Mouse (Mus musculus) G1E (cell line): ENCODE data around the gene N4bp1. TPM values are rescaled to one million over a fixed set of nuclear protein-coding genes. Genes with fewer than 3 reads are reported as not detected.

Experiments
- ATAC-seq: 2 replicates; pipeline ENCODE4 v1.8.0; 2016; ENCODE audit warnings: mild to moderate bottlenecking; ENCODE audit not compliant: insufficient number of reproducible peaks, poor library complexity, low FRiP score, severe bottlenecking; ENCODE audit errors: extremely low read depth
- DNase-seq: peaks from one replicate; pipeline ENCODE4 v3.0.0; 2012; ENCODE audit warnings: low spot score
- H3K27me3 ChIP-seq: 2 replicates; pipeline ENCODE4 v1.6.1; 2012; ENCODE audit warnings: mild to moderate bottlenecking, low read length, inconsistent platforms; ENCODE audit not compliant: insufficient read depth
- H3K36me3 ChIP-seq: replicated peaks from 2 replicates; pipeline ENCODE3; 2012; ENCODE audit warnings: mild to moderate bottlenecking, inconsistent platforms
- H3K4me1 ChIP-seq: 2 replicates; pipeline ENCODE4 v1.6.1; 2012; ENCODE audit warnings: low read depth, low read length, inconsistent platforms, mixed read lengths; ENCODE audit not compliant: insufficient read depth
- H3K4me3 ChIP-seq: 2 replicates; pipeline ENCODE4 v1.5.1; 2012; ENCODE audit warnings: low read depth, mild to moderate bottlenecking, inconsistent platforms, low read length, moderate library complexity, mixed read lengths
- H3K9me3 ChIP-seq: replicated peaks from 2 replicates; pipeline ENCODE4 v1.6.1; 2012; ENCODE audit warnings: inconsistent platforms
- CTCF ChIP-seq: IDR thresholded peaks from 2 replicates; pipeline ENCODE4 v1.5.1; 2012; ENCODE audit warnings: low read depth, low read length, inconsistent platforms, mixed read lengths
- GATA1 ChIP-seq: IDR thresholded peaks from 2 replicates; pipeline ENCODE4 v1.6.1; 2012; ENCODE audit warnings: borderline replicate concordance, low read length, inconsistent platforms, mixed read lengths
- GATA2 ChIP-seq: IDR thresholded peaks from 2 replicates; pipeline ENCODE4 v1.6.1; 2012; ENCODE audit warnings: low read depth, low read length, inconsistent platforms, borderline replicate concordance
- POLR2AphosphoS5 ChIP-seq: IDR thresholded peaks from 2 replicates; pipeline ENCODE4 v1.6.1; 2012; ENCODE audit warnings: low read depth, low read length, inconsistent platforms; ENCODE audit not compliant: insufficient replicate concordance
- TAL1 ChIP-seq: conservative IDR thresholded peaks from 2 replicates; pipeline ENCODE4 v1.6.1; 2012; ENCODE audit warnings: low read depth, low read length, inconsistent platforms, mixed read lengths
- polyA plus RNA-seq: library from polyadenylated mRNA; stranded (reverse); fragments of >175 nt; gene quantifications from 2 replicates; pipeline ENCODE4 v1.2.3, GENCODE M21; 2012
- total RNA-seq, 2 experiments: library from RNA; stranded (forward) in 1 of 2; stranded (reverse) in 1 of 2; fragments of 200-1000 nt in 1 of 2; fragments of >200 nt in 1 of 2; fragmentation: Nextera tagmentation in 1 of 2; gene quantifications; 2 replicates each; pipeline ENCODE4 v1.2.3; 2014 to 2017

Gene N4bp1
- total and polyA plus RNA-seq, 3 experiments, result 11.4 to 30.1 (median 17.2) TPM

- Histone ChIP-seq H3K36me3 (peaks cover 51% of the 10 kb centered on the region), H3K9me3 (no peaks in the 10 kb centered on the region), H3K27me3 (no peaks in the 10 kb centered on the region), H3K4me1 (peaks cover 8% of the 10 kb centered on the region), H3K4me3 (no peak overlapping the region)
- TF ChIP-seq GATA1, result no peak
- TF ChIP-seq CTCF, result no peak
- TF ChIP-seq GATA2, result no peak
- no peak for TF ChIP-seq POLR2AphosphoS5
- no peak for TF ChIP-seq TAL1
- ATAC-seq (no peak), DNase-seq (no peak)
These were observed 20.3 kb downstream of the N4bp1 start for GRCm38 (mm10) chr8:86864764-86865163.

DNA sequence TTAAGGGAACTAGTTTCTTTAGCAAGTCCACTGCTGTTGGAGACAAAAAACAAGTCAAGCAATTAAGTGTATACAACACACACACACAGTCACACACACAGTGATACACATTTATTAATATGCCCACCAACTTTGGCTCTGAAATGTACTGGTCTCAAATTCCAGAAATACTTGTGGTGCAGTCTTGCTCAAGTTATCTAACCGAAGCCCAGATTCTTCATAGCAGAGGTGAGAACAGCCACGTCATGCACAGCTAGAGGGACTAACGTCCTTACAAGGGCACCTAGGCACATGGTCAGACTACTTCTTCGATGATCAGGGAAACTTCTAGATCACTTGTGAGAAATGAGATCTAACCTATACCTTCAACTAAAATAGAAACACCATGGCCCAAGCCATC is 22.2 kb downstream of the N4bp1 start:
- no peak for DNase-seq
- Histone ChIP-seq H3K9me3 (no peaks in the 10 kb centered on the region), H3K4me1 (peaks cover 3% of the 10 kb centered on the region), H3K4me3 (no peak overlapping the region), H3K27me3 (no peaks in the 10 kb centered on the region), H3K36me3 (peaks cover 60% of the 10 kb centered on the region)
- TF ChIP-seq POLR2AphosphoS5 (no peak), GATA2 (no peak), CTCF (no peak), TAL1 (no peak), GATA1 (no peak)
- no peak for ATAC-seq

DNA sequence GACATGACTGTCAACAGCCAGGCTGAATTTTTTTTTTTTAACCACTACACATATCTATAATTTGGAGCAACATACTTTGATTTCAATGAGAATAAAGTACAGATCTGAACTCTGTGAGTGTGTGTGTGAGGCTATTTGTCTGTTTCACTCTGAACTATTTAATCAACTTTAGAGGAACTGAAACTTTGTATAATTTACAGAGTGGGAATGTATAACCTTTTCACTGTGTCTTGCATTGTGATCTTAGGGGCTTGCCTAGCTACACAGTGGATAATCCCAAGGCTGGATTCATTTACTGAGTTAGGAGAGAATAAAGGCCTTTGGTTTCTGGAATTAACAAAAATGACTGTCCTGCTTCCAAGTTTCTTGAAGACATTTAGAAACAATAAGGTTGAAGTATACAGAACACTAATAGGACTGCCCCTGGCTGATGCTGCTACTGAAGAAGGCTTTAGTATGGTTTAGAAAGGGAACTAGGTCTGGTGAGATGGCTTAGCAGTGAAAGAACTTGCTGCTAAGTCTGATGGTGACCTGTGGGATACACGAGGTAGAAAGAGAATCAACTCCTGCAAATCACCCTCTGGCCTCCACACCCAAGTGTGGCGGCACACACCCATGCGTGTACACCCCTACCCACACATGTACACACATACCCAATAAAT is 22.8 kb downstream of the N4bp1 start:
- TF ChIP-seq TAL1 (no peak), GATA1 (no peak), POLR2AphosphoS5 (no peak), GATA2 (no peak), CTCF (no peak)
- ATAC-seq, result no peak
- Histone ChIP-seq H3K36me3 (peaks cover 62% of the 10 kb centered on the region), H3K9me3 (no peaks in the 10 kb centered on the region), H3K27me3 (no peaks in the 10 kb centered on the region), H3K4me3 (no peak overlapping the region), H3K4me1 (peaks cover 3% of the 10 kb centered on the region)
- DNase-seq, result no peak

GRCm38 (mm10) chr8:86861516-86861915 is 23.5 kb downstream of the N4bp1 start:
- Histone ChIP-seq H3K4me3 (no peak overlapping the region), H3K27me3 (no peaks in the 10 kb centered on the region), H3K36me3 (peaks cover 60% of the 10 kb centered on the region), H3K4me1 (peaks cover 3% of the 10 kb centered on the region), H3K9me3 (no peaks in the 10 kb centered on the region)
- no peak for TF ChIP-seq POLR2AphosphoS5
- no peak for TF ChIP-seq GATA1
- no peak for TF ChIP-seq GATA2
- no peak for TF ChIP-seq TAL1
- TF ChIP-seq CTCF, result no peak
- ATAC-seq (no peak), DNase-seq (no peak)

- no peaks in the 10 kb centered on the region for H3K4me1 ChIP-seq
- H3K27me3 ChIP-seq, result no peaks in the 10 kb centered on the region
- no peaks in the 10 kb centered on the region for H3K9me3 ChIP-seq
- no peak for TF ChIP-seq TAL1
- TF ChIP-seq GATA2, result no peak
- no peak for TF ChIP-seq POLR2AphosphoS5
- TF ChIP-seq CTCF, result no peak
- H3K4me3 ChIP-seq, result no peak overlapping the region
- DNase-seq, result no peak
- H3K36me3 ChIP-seq, result peaks cover 89% of the 10 kb centered on the region
- no peak for ATAC-seq
These were observed 28.8 kb downstream of the N4bp1 start for GRCm38 (mm10) chr8:86856248-86856647.

DNA sequence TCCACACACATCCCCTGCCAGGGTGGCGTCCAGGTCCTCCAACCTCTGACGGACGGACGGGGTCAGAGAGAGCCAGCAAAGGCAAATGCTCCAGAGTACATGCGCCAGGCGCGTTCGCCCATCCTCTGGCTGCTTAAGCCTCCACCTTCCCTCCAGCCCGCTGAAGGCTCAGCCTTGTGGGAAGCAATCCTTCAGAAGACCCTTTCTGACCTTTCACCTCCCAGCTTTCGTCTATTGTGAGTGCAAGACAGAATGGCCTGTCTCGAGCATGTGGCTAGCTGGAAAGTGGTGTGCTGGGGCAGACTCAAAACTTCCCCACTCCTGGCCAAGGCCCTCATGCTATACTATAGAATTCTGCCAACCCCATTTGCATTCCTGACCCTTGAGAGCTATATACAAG is 30.4 kb downstream of the N4bp1 start:
- Histone ChIP-seq H3K27me3 (no peaks in the 10 kb centered on the region), H3K4me3 (no peak overlapping the region), H3K36me3 (peaks cover 88% of the 10 kb centered on the region), H3K9me3 (no peaks in the 10 kb centered on the region), H3K4me1 (no peaks in the 10 kb centered on the region)
- TF ChIP-seq GATA1 (no peak), GATA2 (no peak), CTCF (no peak), POLR2AphosphoS5 (no peak), TAL1 (no peak)
- DNase-seq (no peak), ATAC-seq (no peak)

DNA sequence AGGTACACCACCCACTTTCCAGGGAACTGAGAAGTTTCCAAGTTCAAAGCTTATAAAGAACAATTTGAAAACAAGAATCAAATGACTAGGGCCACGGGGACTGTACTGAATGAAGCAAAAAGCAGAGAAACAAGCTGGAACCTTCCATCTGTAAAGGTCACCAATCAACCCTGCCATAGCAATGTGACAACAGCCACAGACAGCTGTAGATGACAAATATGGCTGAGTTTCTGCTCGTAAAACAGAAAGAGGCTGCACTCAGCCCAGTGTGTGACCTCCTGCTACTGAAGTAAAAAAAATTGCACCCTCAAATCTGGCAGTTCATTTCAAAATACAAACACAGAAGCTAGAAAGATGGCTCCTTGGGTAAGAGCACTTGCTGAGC is 31.1 kb downstream of the N4bp1 start:
- DNase-seq (no peak), ATAC-seq (no peak)
- Histone ChIP-seq H3K4me1 (no peaks in the 10 kb centered on the region), H3K36me3 (peaks cover 88% of the 10 kb centered on the region), H3K4me3 (no peak overlapping the region), H3K27me3 (no peaks in the 10 kb centered on the region), H3K9me3 (no peaks in the 10 kb centered on the region)
- TF ChIP-seq GATA2 (no peak), POLR2AphosphoS5 (no peak), TAL1 (no peak), CTCF (no peak), GATA1 (no peak)
